Mouse (Mus musculus) fat pad, adult 2 months (tissue): ENCODE data around the gene Crocc2.

Experiments
- DNase-seq: peaks from one replicate; pipeline ENCODE4 v3.0.0-alpha.2; 2011; ENCODE audit warnings: low read depth, low spot score; ENCODE audit errors: extremely low read depth

Gene Crocc2

GRCm38 (mm10) chr1:93212441-93212840, 43.9 kb downstream of the Crocc2 start:
- no peak for DNase-seq

GRCm38 (mm10) chr1:93214612-93215011, 46.1 kb downstream of the Crocc2 start:
- no peak for DNase-seq

DNA sequence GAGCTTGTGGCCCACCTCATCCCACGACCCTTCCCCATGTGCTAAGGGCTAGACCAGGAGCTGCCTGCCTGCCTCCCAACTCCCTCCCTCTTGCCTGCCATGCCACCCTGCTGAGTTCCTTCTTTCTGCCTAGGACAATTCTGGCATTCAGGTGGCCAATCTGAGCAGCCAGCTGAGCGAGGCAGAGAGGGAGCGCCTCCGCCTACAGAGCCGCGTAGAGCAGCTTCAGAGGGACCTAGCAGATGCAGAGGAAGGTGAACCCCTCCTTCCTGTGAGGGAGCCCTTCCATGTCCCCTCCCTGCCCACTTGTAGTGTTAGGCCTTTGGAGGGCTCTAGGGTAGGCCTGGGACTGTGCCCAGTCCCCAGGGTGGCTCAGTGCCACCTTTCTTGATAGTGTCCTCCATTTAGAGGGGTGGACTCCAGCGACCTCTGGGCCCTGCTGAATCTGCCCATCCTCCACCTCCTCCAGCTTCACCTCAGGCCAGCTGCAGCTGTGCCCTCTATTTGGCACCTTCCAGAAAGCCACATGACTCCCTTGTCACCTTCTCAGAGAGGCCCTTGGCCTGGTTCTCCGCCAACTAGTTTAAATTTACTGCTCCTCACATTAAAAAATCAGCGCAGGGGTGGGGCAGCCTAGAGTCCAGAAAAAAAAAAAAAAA, 48.4 kb downstream of the Crocc2 start:
- DNase-seq: no peak

DNA sequence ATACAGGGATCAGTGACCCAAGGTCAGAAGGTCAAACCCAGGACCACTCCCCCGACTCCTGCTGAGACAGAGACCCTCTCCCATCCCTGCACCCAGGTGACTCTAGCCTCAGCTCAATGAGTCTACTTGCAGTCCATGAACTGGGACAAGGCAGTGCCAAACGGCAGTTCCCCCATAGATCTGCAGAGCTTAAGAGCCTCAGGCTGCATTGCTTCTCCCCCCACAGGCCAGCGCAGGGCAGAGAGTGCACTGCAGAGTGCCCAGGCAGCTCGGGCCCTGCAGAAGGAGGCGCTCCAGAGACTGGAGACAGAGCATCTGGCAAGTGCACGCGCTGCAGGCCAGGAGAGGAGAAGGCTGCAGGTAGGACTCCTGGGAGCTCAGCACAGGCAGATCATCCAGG, 49.0 kb downstream of the Crocc2 start:
- DNase-seq: no peak

GRCm38 (mm10) chr1:93220776-93221175, 52.3 kb downstream of the Crocc2 start:
- DNase-seq: no peak

- DNase-seq: no peak
These were observed 55.4 kb downstream of the Crocc2 start for GRCm38 (mm10) chr1:93223972-93224371.

- no peak for DNase-seq
These were observed 56.7 kb downstream of the Crocc2 start for GRCm38 (mm10) chr1:93225226-93225625.

GRCm38 (mm10) chr1:93225731-93226520, 57.4 kb downstream of the Crocc2 start:
- no peak for DNase-seq

DNA sequence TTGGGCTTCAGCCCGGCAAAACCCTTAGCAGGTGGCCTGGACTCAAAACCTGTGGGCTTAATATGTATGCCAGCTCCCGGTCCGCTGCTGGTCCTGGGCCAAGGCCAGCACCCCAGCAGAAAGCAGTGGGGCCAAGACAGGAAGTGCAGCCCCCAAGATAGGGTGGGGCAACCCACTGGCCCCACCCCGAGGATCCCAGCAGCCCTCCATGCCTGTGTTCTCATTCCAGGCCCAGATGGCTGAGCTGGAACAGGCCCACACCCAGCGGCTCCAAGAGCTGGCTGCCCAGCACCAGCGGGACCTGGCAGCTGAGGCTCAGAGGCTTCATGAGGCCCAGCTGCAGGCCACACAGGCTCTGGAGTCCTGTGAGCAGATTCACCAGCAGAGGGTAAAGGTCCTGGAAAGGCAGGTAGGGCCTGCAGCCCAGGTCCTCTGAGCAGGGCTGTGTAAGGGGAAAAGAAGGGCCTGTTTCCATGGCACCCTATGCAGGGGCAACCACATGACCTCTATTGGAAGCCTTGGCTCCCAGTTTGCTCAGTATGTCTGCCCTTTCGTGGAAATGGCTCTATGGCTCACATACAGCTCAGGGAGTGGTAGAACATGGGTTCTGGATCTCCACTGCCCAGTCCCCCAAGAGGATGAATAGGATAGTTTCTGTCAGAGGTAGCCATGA, 58.9 kb downstream of the Crocc2 start:
- DNase-seq: no peak

GRCm38 (mm10) chr1:93227976-93228365, 59.4 kb downstream of the Crocc2 start:
- DNase-seq: no peak

- no peak for DNase-seq
These were observed 60.7 kb downstream of the Crocc2 start for GRCm38 (mm10) chr1:93229221-93229620.

DNA sequence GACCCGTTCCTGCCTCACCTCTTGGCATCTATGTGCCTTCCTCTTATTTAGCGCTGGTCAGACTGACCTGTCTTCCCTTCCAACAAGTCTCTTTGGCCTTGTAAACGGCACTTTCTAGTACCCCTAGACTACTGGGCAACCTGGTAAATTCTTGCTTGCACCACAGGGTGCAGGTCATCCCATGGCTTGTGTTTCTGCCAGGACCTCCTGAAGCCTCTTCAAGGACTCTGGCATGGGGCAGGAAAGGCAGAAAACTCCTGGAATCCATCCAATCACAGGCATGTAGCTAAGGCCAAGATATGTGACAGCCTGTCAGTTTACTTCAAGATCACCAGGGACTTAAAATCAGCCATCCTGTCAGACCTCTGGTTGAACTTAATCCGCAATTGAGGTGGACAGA, 61.1 kb downstream of the Crocc2 start:
- DNase-seq: no peak

- DNase-seq: peak; percentile 23
These were observed 67.3 kb downstream of the Crocc2 start, which contains the start of gene Sned1 for GRCm38 (mm10) chr1:93235576-93236544. Sned1 (plus strand) TSS chr1:93235841.

DNA sequence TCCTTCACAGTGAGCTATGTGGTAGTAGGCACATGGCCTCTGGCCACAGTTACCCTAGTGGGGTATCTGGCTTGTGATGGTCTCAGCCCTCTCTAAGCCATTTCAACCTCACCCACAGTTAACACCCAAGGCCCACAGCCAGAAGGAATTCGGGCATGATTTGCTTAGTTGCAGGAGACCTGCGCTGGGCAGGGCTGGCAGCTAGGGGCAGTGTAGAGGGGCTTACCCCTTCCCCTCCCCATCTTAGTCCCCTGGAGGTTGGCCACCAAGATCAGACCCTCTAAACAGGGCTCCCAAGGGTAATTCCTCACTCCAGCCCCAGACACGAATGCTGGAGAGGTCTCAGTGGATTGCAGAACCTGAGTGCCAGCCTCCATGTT, 68.0 kb downstream of the Crocc2 start:
- DNase-seq: no peak

DNA sequence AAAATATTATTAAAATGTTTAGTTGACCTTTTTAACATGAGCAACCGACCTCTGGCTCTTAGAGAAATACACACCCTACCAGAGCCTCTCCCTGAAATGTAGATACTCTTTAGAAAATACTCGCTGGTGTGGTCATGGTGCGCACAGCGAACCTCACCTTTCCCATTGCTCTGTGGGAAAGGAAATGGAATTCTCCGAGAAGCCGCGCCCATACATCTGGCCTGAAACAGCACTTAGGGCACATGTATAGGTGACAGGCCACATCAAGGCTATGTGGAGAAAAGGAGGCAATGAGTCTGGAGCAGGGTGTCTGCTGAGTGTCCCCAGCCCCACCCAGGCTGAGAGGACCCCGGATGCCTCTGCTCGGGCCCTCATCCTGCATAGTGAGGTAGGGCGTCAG, 69.2 kb downstream of the Crocc2 start:
- no peak for DNase-seq

GRCm38 (mm10) chr1:93238201-93238600, 69.7 kb downstream of the Crocc2 start:
- no peak for DNase-seq

DNA sequence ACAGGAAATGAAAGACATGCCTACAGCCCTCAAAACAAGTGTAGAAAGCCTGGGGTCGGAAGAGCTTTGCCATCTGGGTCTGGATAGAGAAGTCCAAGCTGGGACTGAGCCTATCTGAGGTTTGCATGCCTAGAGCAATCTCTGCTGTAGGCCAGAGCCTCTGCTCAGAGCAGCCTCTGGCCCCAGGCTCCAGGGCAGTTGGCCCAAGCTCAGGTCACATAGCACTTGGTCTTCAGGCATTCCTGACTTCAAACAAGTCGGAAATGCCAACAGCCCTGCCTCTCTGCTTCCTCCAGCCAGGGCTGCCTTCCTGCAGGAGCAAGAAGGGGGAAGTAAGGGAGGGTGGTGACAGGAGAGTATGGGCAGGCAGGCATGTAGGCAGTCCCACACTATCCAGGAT, 77.4 kb downstream of the Crocc2 start:
- no peak for DNase-seq

DNA sequence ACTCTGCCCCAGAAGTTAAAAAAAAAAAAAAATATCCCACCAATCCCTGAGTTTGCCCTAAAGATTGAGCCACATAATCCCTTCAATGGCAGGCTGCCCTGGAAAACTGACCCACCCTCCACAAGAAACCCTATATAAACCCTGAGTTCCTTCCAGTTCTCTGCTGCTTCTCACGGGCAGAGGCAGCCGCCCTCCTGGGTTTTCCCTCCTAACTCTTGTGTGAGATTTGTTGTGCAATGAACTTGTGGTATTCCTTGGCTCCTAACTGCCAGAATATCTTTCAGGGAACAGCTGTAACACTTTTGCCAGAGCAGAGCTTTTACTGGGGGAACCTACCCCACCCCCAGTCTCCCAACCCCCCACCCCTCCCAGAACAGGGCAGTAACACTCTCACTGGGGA, 84.1 kb downstream of the Crocc2 start:
- DNase-seq: no peak

GRCm38 (mm10) chr1:93255761-93256160, 87.2 kb downstream of the Crocc2 start:
- no peak for DNase-seq

GRCm38 (mm10) chr1:93257560-93257959, 89.0 kb downstream of the Crocc2 start:
- no peak for DNase-seq

DNA sequence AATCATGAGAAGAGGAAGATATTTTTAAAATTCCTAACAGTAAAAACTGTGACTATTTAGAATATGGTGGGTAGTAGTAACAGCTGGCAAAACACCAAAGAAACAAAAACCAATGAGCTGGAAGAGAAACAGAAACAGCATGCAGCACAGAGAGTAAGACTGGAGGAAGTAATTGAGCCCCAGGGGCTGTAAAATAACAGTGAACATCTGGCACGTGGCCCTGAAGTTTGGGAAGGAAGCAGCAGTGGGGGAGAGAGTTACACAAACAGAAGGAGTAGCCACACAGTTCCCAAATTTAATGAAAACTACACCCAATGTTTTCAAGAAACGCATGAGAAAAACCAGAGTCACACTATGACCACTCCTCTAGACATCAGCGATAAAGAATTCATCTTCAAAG, 98.7 kb downstream of the Crocc2 start:
- no peak for DNase-seq
